24 mouse cellular contexts compared by ENCODE assay signal in the genomic region with DNA sequence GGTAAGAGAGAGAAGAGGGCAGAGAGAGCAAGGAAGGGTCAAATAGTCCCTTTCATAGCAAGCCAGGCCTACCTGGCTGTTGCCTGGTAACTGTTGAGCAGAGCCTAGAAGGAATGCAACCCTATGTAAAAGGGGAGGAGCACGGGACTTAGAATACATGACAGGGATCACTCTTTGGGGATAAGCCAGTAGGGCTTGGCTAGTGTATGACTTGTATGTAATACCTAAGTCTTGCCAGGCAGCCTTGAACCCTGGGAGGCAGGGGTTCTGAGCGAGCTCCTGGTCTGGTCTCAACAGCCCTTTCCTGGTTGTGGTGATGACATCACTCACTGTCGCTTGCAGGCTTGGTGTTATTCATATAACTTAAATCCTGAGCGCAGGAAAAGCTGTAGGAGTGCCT. TPM values are rescaled to one million over a fixed set of nuclear protein-coding genes. Genes with fewer than 3 reads are reported as not detected.
"Had no signal": no experiment of that assay in that cellular context is flagged by ENCODE, and none has a peak within 500 bp of the region (broad histone marks: within the 10 kb centered on the region; RNA-seq: fewer than 3 reads in every experiment).

No protein-coding gene starts in this region.

- H3K27me3 ChIP-seq: limb, embryonic 13.5 days; lung, embryonic 15.5 days; midbrain, embryonic 13.5 days; neural tube, embryonic 15.5 days had no signal

- DNase-seq: kidney, adult 8-10 months; kidney, postnatal 25 days; left cerebral cortex, postnatal 4 days; lung, postnatal 14 days; right cerebral cortex, adult 18-20 months; right cerebral cortex, postnatal 25 days; thymus, adult 2 months; thymus, postnatal 25 days had no signal

- H3K4me3 ChIP-seq: limb, embryonic 13.5 days; lung, embryonic 15.5 days; midbrain, embryonic 13.5 days; myocyte; neural tube, embryonic 15.5 days had no signal

- H3K27ac ChIP-seq: limb, embryonic 13.5 days; lung, embryonic 15.5 days; midbrain, embryonic 13.5 days; neural tube, embryonic 15.5 days had no signal

- H3K4me1 ChIP-seq: midbrain, embryonic 13.5 days; neural tube, embryonic 15.5 days had no signal

- H3K9ac ChIP-seq: limb, embryonic 13.5 days; lung, embryonic 15.5 days; midbrain, embryonic 13.5 days; neural tube, embryonic 15.5 days had no signal

- H3K9me3 ChIP-seq: limb, embryonic 13.5 days; lung, embryonic 15.5 days; midbrain, embryonic 13.5 days; neural tube, embryonic 15.5 days had no signal

- ATAC-seq: intestine, postnatal 0 days; midbrain, embryonic 13.5 days had no signal

- H3K4me2 ChIP-seq: limb, embryonic 13.5 days; liver, embryonic 11.5 days; lung, embryonic 15.5 days; midbrain, embryonic 13.5 days; neural tube, embryonic 15.5 days had no signal

- H3K36me3 ChIP-seq: limb, embryonic 13.5 days; lung, embryonic 15.5 days; midbrain, embryonic 13.5 days; neural tube, embryonic 15.5 days had no signal

RNA-seq across cellular contexts. Expression of a gene that starts 28.7 kb away (rescaled TPM):
- total RNA-seq: layer of hippocampus, adult 18-20 months; layer of hippocampus, postnatal 10 days; left cerebral cortex, postnatal 10 days; left cerebral cortex, postnatal 4 days had no signal
- polyA plus RNA-seq: limb, embryonic 13.5 days; neural tube, embryonic 11.5 days had no signal

RNA-seq across cellular contexts. Expression of a gene that starts 33.3 kb away (rescaled TPM):
- total RNA-seq: layer of hippocampus, adult 18-20 months; layer of hippocampus, postnatal 10 days; left cerebral cortex, adult 18-20 months; left cerebral cortex, postnatal 10 days; left cerebral cortex, postnatal 4 days; megakaryocyte-erythroid progenitor cell, adult 5-6 weeks had no signal
- polyA plus RNA-seq: limb, embryonic 13.5 days; liver, embryonic 11.5 days; liver, embryonic 16.5 days; lung, embryonic 15.5 days; midbrain, embryonic 13.5 days; neural tube, embryonic 15.5 days; testis, adult 2 months; thymus, adult 2 months; urinary bladder, adult 2 months had no signal
